Mouse (Mus musculus): Measurements from ENCODE around the gene Bbox1. TPM values are rescaled to one million over a fixed set of nuclear protein-coding genes. Genes with fewer than 3 reads are reported as not detected.

Gene Bbox1
- polyA plus RNA-seq, 2 experiments = 0.59 to 1.1 TPM

DNA sequence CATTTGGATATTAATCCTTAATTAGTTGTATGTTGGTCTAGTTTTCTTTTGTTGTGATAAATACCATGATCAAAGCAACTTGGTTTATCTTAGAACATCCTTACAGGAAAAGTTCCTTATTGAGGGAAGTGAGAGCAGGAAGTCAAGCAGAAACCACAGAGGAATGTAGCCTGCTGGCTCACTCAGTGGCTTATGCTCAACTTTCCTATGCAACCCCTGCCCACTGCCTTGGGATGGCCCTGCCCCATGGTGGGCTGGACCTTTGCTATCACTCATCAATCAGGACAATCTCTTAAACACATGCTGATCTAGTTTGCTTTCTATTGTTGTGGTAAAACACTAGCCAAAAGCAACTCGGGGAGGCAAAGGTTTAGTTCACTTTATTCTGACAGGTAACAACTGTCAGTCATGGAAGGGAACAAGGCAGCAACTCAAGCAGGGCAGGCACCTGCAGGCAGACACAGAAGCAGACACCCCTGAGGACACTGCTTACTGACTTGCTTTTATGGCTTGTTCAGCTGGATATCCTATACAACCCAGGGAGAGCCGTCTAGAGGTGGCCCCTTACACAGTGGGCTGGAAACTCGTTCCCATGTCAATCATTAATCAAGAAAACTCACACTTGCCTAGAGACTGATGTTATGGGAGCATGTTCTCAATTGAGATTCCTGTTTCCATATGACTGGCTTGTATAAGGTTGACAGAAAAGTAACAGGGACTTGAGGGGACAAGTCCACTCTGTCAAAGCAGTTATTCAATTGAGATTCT, 1.9 kb upstream of the Bbox1 start:
- peaks cover 10% of the 10 kb centered on the region; the same call in 1 of the 2 replicates for H3K4me1 ChIP-seq (ENCODE audit: control insufficient read depth, insufficient read depth, low read length)
- WGBS = 33% methylated on average over 3 of the region's 3 CpGs
- no peak for DNase-seq (ENCODE audit: low spot score)
- H3K9ac ChIP-seq (ENCODE audit: low read depth, low read length, severe bottlenecking) = no peak overlapping the region
- H3K4me3 ChIP-seq (replicated peaks; ENCODE audit: low read length) = no peak overlapping the region
- H3K36me3 ChIP-seq (ENCODE audit: control insufficient read depth, insufficient read depth, low read length) = no peaks in the 10 kb centered on the region
- H3K4me2 ChIP-seq (replicated peaks; ENCODE audit: low read depth, low read length, severe bottlenecking) = no peak overlapping the region
- H3K27ac ChIP-seq (replicated peaks; ENCODE audit: low read depth, low read length) = no peak overlapping the region
- no peaks in the 10 kb centered on the region for H3K27me3 ChIP-seq (ENCODE audit: control insufficient read depth, insufficient read depth, low read length)
- no peaks in the 10 kb centered on the region for H3K9me3 ChIP-seq (ENCODE audit: control insufficient read depth, low read length)
- no peak for TF ChIP-seq POLR2A (IDR thresholded peaks at IDR 0.05; ENCODE audit: borderline replicate concordance, extremely low read depth, insufficient read depth, insufficient read length)
- ATAC-seq (ENCODE audit: low FRiP score, low read depth) = no peak

GRCm38 (mm10) chr2:110314074-110314473, 286 bp downstream of the Bbox1 start:
- peaks cover 7% of the 10 kb centered on the region; the same call in 1 of the 2 replicates for H3K4me1 ChIP-seq (ENCODE audit: control insufficient read depth, insufficient read depth, low read length)
- H3K36me3 ChIP-seq (ENCODE audit: control insufficient read depth, insufficient read depth, low read length) = no peaks in the 10 kb centered on the region
- no peak for TF ChIP-seq POLR2A (IDR thresholded peaks at IDR 0.05; ENCODE audit: borderline replicate concordance, extremely low read depth, insufficient read depth, insufficient read length)
- H3K27ac ChIP-seq (replicated peaks; ENCODE audit: low read depth, low read length) = no peak overlapping the region
- 75% methylated on average over 5 of the region's 5 CpGs for WGBS
- DNase-seq (ENCODE audit: low spot score) (no peak), ATAC-seq (ENCODE audit: low FRiP score, low read depth) (no peak)
- H3K9me3 ChIP-seq (ENCODE audit: control insufficient read depth, low read length) = no peaks in the 10 kb centered on the region
- H3K4me2 ChIP-seq (replicated peaks; ENCODE audit: low read depth, low read length, severe bottlenecking) = no peak overlapping the region
- H3K9ac ChIP-seq (ENCODE audit: low read depth, low read length, severe bottlenecking) = no peak overlapping the region
- no peaks in the 10 kb centered on the region for H3K27me3 ChIP-seq (ENCODE audit: control insufficient read depth, insufficient read depth, low read length)
- H3K4me3 ChIP-seq (replicated peaks; ENCODE audit: low read length) = no peak overlapping the region

DNA sequence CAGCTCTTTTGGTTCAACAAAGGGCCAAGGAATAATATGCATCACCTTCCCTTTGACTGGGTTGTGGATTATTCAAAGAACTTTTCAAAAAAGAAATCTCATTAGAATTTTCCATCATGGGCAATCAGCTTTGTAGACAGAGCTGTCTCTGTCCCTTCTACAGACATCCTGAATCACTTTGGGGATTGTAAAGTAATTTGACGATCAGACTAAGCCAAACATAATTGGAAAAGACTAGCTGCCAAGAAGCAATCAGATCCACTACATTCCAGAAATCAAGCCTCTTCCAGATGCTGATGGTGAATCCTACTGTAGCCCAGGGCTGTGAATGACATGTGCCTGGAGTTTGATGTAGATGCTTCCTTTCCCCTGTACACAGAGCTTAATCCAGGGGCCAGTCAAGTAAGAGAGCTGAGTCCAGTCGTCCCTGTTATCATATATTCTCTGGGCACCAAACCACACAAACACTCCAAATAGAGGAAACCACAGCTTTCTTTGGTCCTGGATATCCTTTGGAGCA, 995 bp downstream of the Bbox1 start:
- no peak overlapping the region for H3K27ac ChIP-seq (replicated peaks; ENCODE audit: low read depth, low read length)
- H3K9me3 ChIP-seq (ENCODE audit: control insufficient read depth, low read length) = no peaks in the 10 kb centered on the region
- no peak overlapping the region for H3K4me3 ChIP-seq (replicated peaks; ENCODE audit: low read length)
- peaks cover 7% of the 10 kb centered on the region; the same call in 1 of the 2 replicates for H3K4me1 ChIP-seq (ENCODE audit: control insufficient read depth, insufficient read depth, low read length)
- DNase-seq (ENCODE audit: low spot score) = peak; percentile 29
- H3K36me3 ChIP-seq (ENCODE audit: control insufficient read depth, insufficient read depth, low read length) = no peaks in the 10 kb centered on the region
- H3K27me3 ChIP-seq (ENCODE audit: control insufficient read depth, insufficient read depth, low read length) = no peaks in the 10 kb centered on the region
- H3K9ac ChIP-seq (ENCODE audit: low read depth, low read length, severe bottlenecking) = no peak overlapping the region
- no peak for ATAC-seq (ENCODE audit: low FRiP score, low read depth)
- no peak overlapping the region for H3K4me2 ChIP-seq (replicated peaks; ENCODE audit: low read depth, low read length, severe bottlenecking)
- 52% methylated on average over 2 of the region's 2 CpGs for WGBS
- no peak for TF ChIP-seq POLR2A (IDR thresholded peaks at IDR 0.05; ENCODE audit: borderline replicate concordance, extremely low read depth, insufficient read depth, insufficient read length)

GRCm38 (mm10) chr2:110305358-110306283, 8.7 kb downstream of the Bbox1 start:
- Histone ChIP-seq H3K9ac (ENCODE audit: low read depth, low read length, severe bottlenecking) (no peak overlapping the region), H3K4me1 (ENCODE audit: control insufficient read depth, insufficient read depth, low read length) (peaks cover 17% of the 10 kb centered on the region), H3K4me3 (replicated peaks; ENCODE audit: low read length) (no peak overlapping the region), H3K4me2 (replicated peaks; ENCODE audit: low read depth, low read length, severe bottlenecking) (no peak overlapping the region), H3K9me3 (ENCODE audit: control insufficient read depth, low read length) (no peaks in the 10 kb centered on the region), H3K36me3 (ENCODE audit: control insufficient read depth, insufficient read depth, low read length) (no peaks in the 10 kb centered on the region), H3K27me3 (ENCODE audit: control insufficient read depth, insufficient read depth, low read length) (no peaks in the 10 kb centered on the region), H3K27ac (replicated peaks; ENCODE audit: low read depth, low read length) (no peak overlapping the region)
- ATAC-seq (ENCODE audit: low FRiP score, low read depth) (no peak), DNase-seq (ENCODE audit: low spot score) (no peak)
- TF ChIP-seq POLR2A (IDR thresholded peaks at IDR 0.05; ENCODE audit: borderline replicate concordance, extremely low read depth, insufficient read depth, insufficient read length) = no peak
- WGBS = 69% methylated on average over 12 of the region's 12 CpGs

- WGBS = 33% methylated on average over 2 of the region's 2 CpGs
- Histone ChIP-seq H3K4me1 (ENCODE audit: control insufficient read depth, insufficient read depth, low read length) (peaks cover 17% of the 10 kb centered on the region), H3K4me3 (replicated peaks; ENCODE audit: low read length) (no peak overlapping the region)
Observed at GRCm38 (mm10) chr2:110302261-110302660, 12.1 kb downstream of the Bbox1 start.

More at GRCm38 (mm10) chr2:110302261-110302660, 12.1 kb downstream of the Bbox1 start:
- Histone ChIP-seq H3K9ac (ENCODE audit: low read depth, low read length, severe bottlenecking) (no peak overlapping the region), H3K4me2 (replicated peaks; ENCODE audit: low read depth, low read length, severe bottlenecking) (no peak overlapping the region), H3K27me3 (ENCODE audit: control insufficient read depth, insufficient read depth, low read length) (no peaks in the 10 kb centered on the region), H3K27ac (replicated peaks; ENCODE audit: low read depth, low read length) (no peak overlapping the region), H3K9me3 (ENCODE audit: control insufficient read depth, low read length) (no peaks in the 10 kb centered on the region), H3K36me3 (ENCODE audit: control insufficient read depth, insufficient read depth, low read length) (no peaks in the 10 kb centered on the region)
- TF ChIP-seq POLR2A (IDR thresholded peaks at IDR 0.05; ENCODE audit: borderline replicate concordance, extremely low read depth, insufficient read depth, insufficient read length) = no peak
- ATAC-seq (ENCODE audit: low FRiP score, low read depth) = no peak
- DNase-seq (ENCODE audit: low spot score) = no peak

Data from limb, embryonic 14.5 days (tissue).